Mouse (Mus musculus): ENCODE measurements around the gene Ifitm3.

DNA sequence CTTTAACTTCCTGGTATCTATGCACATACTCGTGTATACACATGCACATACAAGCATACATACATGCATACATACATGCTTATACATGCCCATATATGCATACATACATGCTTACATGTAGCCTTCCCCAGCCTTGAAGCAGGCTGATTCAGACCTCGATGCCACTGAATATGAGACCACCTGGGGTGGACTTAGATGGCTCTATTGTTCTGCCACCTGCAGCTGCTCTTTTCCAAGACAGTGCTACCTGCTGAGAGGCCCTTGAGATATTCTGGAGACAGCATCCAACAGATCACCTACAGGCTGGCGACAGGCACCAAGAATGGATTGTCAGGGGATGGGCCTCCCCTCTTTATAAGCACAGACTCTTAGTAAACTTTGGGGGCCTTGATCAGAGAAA, 19.8 kb upstream of the Ifitm3 start:
- no peak for TF ChIP-seq POLR2A (IDR thresholded peaks at IDR 0.05; ENCODE audit: low read depth, low read length)
- no peak for TF ChIP-seq CTCF (IDR thresholded peaks at IDR 0.05; ENCODE audit: extremely low read depth, insufficient read depth, insufficient read length, insufficient replicate concordance)
